Mouse (Mus musculus): ENCODE results near the gene Bcl7b.

GRCm38 (mm10) chr5:135220941-135221340 is 52.9 kb downstream of the Bcl7b start:
- TF ChIP-seq CTCF (IDR thresholded peaks at IDR 0.05) (no peak), POLR2A (IDR thresholded peaks at IDR 0.05; ENCODE audit: insufficient read depth, low read depth, low read length) (no peak)

All from heart, adult 2 months (tissue).